Mouse (Mus musculus): ENCODE measurements at regions not wholly inside any gene's neighbourhood (a gene's known extent, or its start where the extent isn't known, plus 50 kb on each side); places are given as distances from the start of the nearest gene placed in this dataset.

GRCm38 (mm10) chr6:53147478-53147877 is 79.0 kb upstream of the Jazf1 start:
- TF ChIP-seq CTCF (IDR thresholded peaks at IDR 0.05; ENCODE audit: borderline replicate concordance, extremely low read depth, insufficient read depth, insufficient read length) (no peak), POLR2A (IDR thresholded peaks at IDR 0.05; ENCODE audit: borderline replicate concordance, extremely low read depth, insufficient read depth, insufficient read length, poor library complexity, severe bottlenecking) (no peak)
